Mouse (Mus musculus) midbrain, embryonic 11.5 days (tissue): ENCODE data around the gene Trpm8. TPM values are rescaled to one million over a fixed set of nuclear protein-coding genes. Genes with fewer than 3 reads are reported as not detected.

ENCODE experiments used
- polyA plus RNA-seq: library from polyadenylated mRNA; unstranded; fragments of >200 nt; fragmentation: Nextera tagmentation; extraction: Ambion mirVana; gene quantifications from 2 replicates; pipeline ENCODE4 v1.2.1, GENCODE M21; 2014

Trpm8 gene
- polyA plus RNA-seq, 1 experiment from 2014 or later: not detected

Other genes with a start within 250 kb of the Trpm8 start
- not detected in 2 replicates for gene Ugt1a10, start 222.3 kb upstream of the Trpm8 start, polyA plus RNA-seq
- not detected in 2 replicates for gene Ugt1a9, start 206.9 kb upstream of the Trpm8 start, polyA plus RNA-seq
- not detected in 2 replicates for gene Ugt1a8, start 189.8 kb upstream of the Trpm8 start, polyA plus RNA-seq
- gene Ugt1a7c, start 182.6 kb upstream of the Trpm8 start, polyA plus RNA-seq: 0.97 and 1.2 TPM in 2 replicates
- not detected in 2 replicates for gene Ugt1a6b, start 174.4 kb upstream of the Trpm8 start, polyA plus RNA-seq
- gene Ugt1a6a, start 142.9 kb upstream of the Trpm8 start, polyA plus RNA-seq: not detected in 2 replicates
- not detected in 2 replicates for gene Ugt1a5, start 111.6 kb upstream of the Trpm8 start, polyA plus RNA-seq
- not detected in 2 replicates for gene Ugt1a2, start 77.1 kb upstream of the Trpm8 start, polyA plus RNA-seq
- 13.4 and 15.4 TPM in 2 replicates for gene Dnajb3, start 71.9 kb upstream of the Trpm8 start, polyA plus RNA-seq
- not detected in 2 replicates for gene Ugt1a1, start 65.7 kb upstream of the Trpm8 start, polyA plus RNA-seq
- gene Mroh2a, start 50.7 kb upstream of the Trpm8 start, polyA plus RNA-seq: 1.6 and 1.7 TPM in 2 replicates
- gene Hjurp, start within 50 bp of the Trpm8 start, polyA plus RNA-seq: 135 TPM in 2 replicates
- not detected in 2 replicates for gene Spp2, start 129.3 kb downstream of the Trpm8 start, polyA plus RNA-seq
- gene Glrp1, start 232.4 kb downstream of the Trpm8 start, polyA plus RNA-seq: not detected in 2 replicates